In the genomic region with DNA sequence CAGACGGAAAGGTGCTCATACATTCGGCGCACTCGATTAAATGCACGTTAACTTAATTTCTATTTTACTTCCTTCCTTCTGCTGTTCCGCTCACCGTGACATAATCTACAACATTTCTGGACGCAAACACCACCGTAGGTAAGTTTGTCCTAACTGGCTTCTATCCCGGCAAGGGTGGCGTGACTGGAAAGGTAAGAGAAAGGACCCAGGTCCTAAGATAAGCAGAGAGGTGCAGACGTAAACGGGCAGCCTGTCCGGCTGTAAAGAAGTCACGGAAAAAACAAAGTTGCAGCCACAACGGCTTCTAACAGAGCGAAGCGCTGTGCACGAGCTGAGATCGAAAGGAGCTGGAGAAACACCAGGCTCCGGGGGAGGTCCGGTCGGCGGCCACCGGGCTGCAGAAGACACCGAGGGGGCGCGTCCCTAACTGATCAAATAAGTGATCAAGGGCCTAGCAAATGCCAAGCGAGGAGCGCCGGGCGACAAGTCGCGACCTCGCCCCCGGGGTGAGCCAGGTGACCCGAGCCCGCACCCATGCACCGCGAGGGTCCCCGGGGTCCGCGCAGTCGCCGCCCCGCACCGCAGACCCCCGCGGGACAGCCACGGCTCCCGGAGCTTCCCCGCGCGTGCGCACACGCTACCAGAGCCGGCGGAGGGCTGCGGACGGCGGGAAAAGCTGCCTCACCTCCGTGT, we compare ENCODE assay signal across 7 mouse cellular contexts. TPM values are rescaled to one million over a fixed set of nuclear protein-coding genes. Genes with fewer than 3 reads are reported as not detected.
DNase-seq lines count a peak whose midpoint lies in the region; ATAC-seq lines count a peak whose summit lies in the region.

No protein-coding gene starts in this region.

- peak overlapping the region; percentile 74 for H3K4me2 ChIP-seq in limb, embryonic 15.5 days
- H3K4me2 ChIP-seq in neural tube, embryonic 14.5 days (ENCODE audit: low read depth, low read length), result peak overlapping the region; percentile 97

- H3K4me1 ChIP-seq in forebrain, embryonic 10.5 days, result peaks cover 28% of the 10 kb centered on the region
- H3K4me1 ChIP-seq in limb, embryonic 15.5 days, result peaks cover 17% of the 10 kb centered on the region
- H3K4me1 ChIP-seq in neural tube, embryonic 14.5 days (ENCODE audit: control insufficient read depth, insufficient read depth, low read length), result peaks cover 15% of the 10 kb centered on the region

- no peaks in the 10 kb centered on the region for H3K9me3 ChIP-seq in forebrain, embryonic 10.5 days
- H3K9me3 ChIP-seq in limb, embryonic 15.5 days, result no peaks in the 10 kb centered on the region
- no peaks in the 10 kb centered on the region for H3K9me3 ChIP-seq in neural tube, embryonic 14.5 days (ENCODE audit: control insufficient read depth, low read length)

- DNase-seq in layer of hippocampus, adult 9-11 months, result peak; percentile 20
- no peak for DNase-seq in layer of hippocampus, postnatal 36 days
- DNase-seq in forebrain, embryonic 10.5 days (ENCODE audit: extremely low spot score, low spot score), result no peak
- no peak for DNase-seq in adrenal gland, postnatal 10 days

- ATAC-seq in activated CD4-positive, CD25-positive, alpha-beta regulatory T cell, adult 4 months, result peak; percentile 14
- ATAC-seq in limb, embryonic 15.5 days (ENCODE audit: insufficient number of reproducible peaks, low FRiP score, low TSS enrichment, low read depth), result peak; percentile 73
- ATAC-seq in neural tube, embryonic 14.5 days (ENCODE audit: low read depth), result peak; percentile 84

- peak overlapping the region; percentile 80 for H3K9ac ChIP-seq in limb, embryonic 15.5 days
- H3K9ac ChIP-seq in neural tube, embryonic 14.5 days (replicated peaks; ENCODE audit: low read depth, low read length), result peak overlapping the region; percentile 75

- no peaks in the 10 kb centered on the region for H3K27me3 ChIP-seq in forebrain, embryonic 10.5 days (ENCODE audit: poor library complexity, severe bottlenecking)
- no peaks in the 10 kb centered on the region for H3K27me3 ChIP-seq in limb, embryonic 15.5 days
- H3K27me3 ChIP-seq in neural tube, embryonic 14.5 days (ENCODE audit: control insufficient read depth, insufficient read depth, low read length), result no peaks in the 10 kb centered on the region

- WGBS in forebrain, embryonic 10.5 days, result 1% methylated on average over 62 of the region's 62 CpGs
- 1% methylated on average over 62 of the region's 62 CpGs for WGBS in limb, embryonic 15.5 days
- 1% methylated on average over 56 of the region's 62 CpGs for WGBS in neural tube, embryonic 14.5 days

- H3K4me3 ChIP-seq in forebrain, embryonic 10.5 days, result peak overlapping the region; percentile 97
- peak overlapping the region; percentile 78 for H3K4me3 ChIP-seq in limb, embryonic 15.5 days
- H3K4me3 ChIP-seq in neural tube, embryonic 14.5 days (ENCODE audit: low read depth, low read length), result peak overlapping the region; percentile 89

- peak overlapping the region; percentile 94 for H3K27ac ChIP-seq in forebrain, embryonic 10.5 days
- peak overlapping the region; percentile 98 for H3K27ac ChIP-seq in limb, embryonic 15.5 days
- peak overlapping the region; percentile 94 for H3K27ac ChIP-seq in neural tube, embryonic 14.5 days (ENCODE audit: low read depth, low read length)

- H3K36me3 ChIP-seq in forebrain, embryonic 10.5 days (replicated peaks), result peaks cover 20% of the 10 kb centered on the region
- peaks cover 6% of the 10 kb centered on the region; the same call in 1 of the 2 replicates for H3K36me3 ChIP-seq in limb, embryonic 15.5 days
- H3K36me3 ChIP-seq in neural tube, embryonic 14.5 days (ENCODE audit: control insufficient read depth, insufficient read depth, low read length), result no peaks in the 10 kb centered on the region

RNA-seq across cellular contexts. Expression of gene Cdc5l, which starts 0.7 kb away (rescaled TPM):
- total RNA-seq in layer of hippocampus, postnatal 36 days (2021), result 10 to 100 TPM; 56.7 to 57.5 TPM
- polyA plus RNA-seq in activated CD4-positive, CD25-positive, alpha-beta regulatory T cell, adult 4 months (2017; shearing (Covaris generic)), result 10 to 100 TPM; 61.5 to 69.5 TPM
- 70.3 and 72.1 TPM in 2 replicates for polyA plus RNA-seq in forebrain, embryonic 10.5 days (2016; fragmentation: Nextera tagmentation; extraction: Ambion mirVana)
- 61.1 and 61.7 TPM in 2 replicates for polyA plus RNA-seq in limb, embryonic 15.5 days (2015; fragmentation: Nextera tagmentation; extraction: Ambion mirVana)
- 68.9 and 69.1 TPM in 2 replicates for polyA plus RNA-seq in neural tube, embryonic 14.5 days (2014; fragmentation: Nextera tagmentation; extraction: Ambion mirVana)
- total RNA-seq in adrenal gland, postnatal 10 days (2021), result 10 to 100 TPM; 40.0 to 40.9 TPM

RNA-seq across cellular contexts. Expression of gene Spats1, which starts 42.4 kb away (rescaled TPM):
- 1 to 10 TPM; 3.9 to 4.4 TPM for total RNA-seq in layer of hippocampus, postnatal 36 days (2021)
- under 1 TPM; 0.43 to 0.74 TPM for polyA plus RNA-seq in activated CD4-positive, CD25-positive, alpha-beta regulatory T cell, adult 4 months (2017; shearing (Covaris generic))
- polyA plus RNA-seq in forebrain, embryonic 10.5 days (2016; fragmentation: Nextera tagmentation; extraction: Ambion mirVana), result 0.48 and 0.50 TPM in 2 replicates
- 0.21 and 0.22 TPM in 2 replicates for polyA plus RNA-seq in limb, embryonic 15.5 days (2015; fragmentation: Nextera tagmentation; extraction: Ambion mirVana)
- 2.6 and 2.8 TPM in 2 replicates for polyA plus RNA-seq in neural tube, embryonic 14.5 days (2014; fragmentation: Nextera tagmentation; extraction: Ambion mirVana)
- under 1 TPM in 1 of 2 experiments, not detected in 1; 0.48 TPM for total RNA-seq in adrenal gland, postnatal 10 days (2021)

Comparison
In these comparisons a context has a peak if more than half of its experiments do, and no peak if none do; other contexts are left out.
1. ATAC-seq: peak in every context shown above with its lines; median percentile 84 in neural tube, embryonic 14.5 days; 73 in limb, embryonic 15.5 days; 14 in activated CD4-positive, CD25-positive, alpha-beta regulatory T cell, adult 4 months.